12 mouse cellular contexts compared by ENCODE assay signal in the genomic region with DNA sequence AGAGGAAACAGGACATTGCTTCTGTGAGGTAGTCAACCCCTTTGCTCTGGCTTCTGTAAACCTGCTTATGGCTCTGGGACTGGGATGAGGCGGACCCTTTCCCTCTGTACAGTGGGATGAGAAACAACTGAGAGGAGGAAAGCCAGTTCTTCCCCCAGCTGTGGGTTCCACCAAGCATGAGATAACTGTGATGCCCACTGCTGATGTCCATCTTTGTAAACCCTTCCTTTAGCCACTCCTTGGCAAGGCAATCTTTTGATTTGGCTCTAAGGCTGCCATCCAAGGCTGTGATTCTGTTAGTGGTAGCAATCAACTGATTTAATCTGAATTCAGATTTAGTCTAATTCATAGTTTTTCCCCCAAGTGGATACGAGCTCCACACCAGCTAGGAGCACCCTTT. TPM values are rescaled to one million over a fixed set of nuclear protein-coding genes. Genes with fewer than 3 reads are reported as not detected.
DNase-seq lines count a peak whose midpoint lies in the region; ATAC-seq and TF ChIP-seq lines count a peak whose summit lies in the region.
"Had no signal": no experiment of that assay in that cellular context is flagged by ENCODE, and none has a peak within 500 bp of the region (broad histone marks: within the 10 kb centered on the region; RNA-seq: fewer than 3 reads in every experiment).

No protein-coding gene starts in this region.

- DNase-seq in forebrain, embryonic 14.5 days (ENCODE audit: low spot score) = no peak
- no peak for DNase-seq in forebrain, embryonic 10.5 days (ENCODE audit: extremely low spot score, low spot score)
- no peak for DNase-seq in liver
- DNase-seq in neural tube, embryonic 10.5 days (ENCODE audit: extremely low spot score, low spot score) = no peak
- DNase-seq in gastrocnemius, adult 2 months = no peak

- H3K4me1 ChIP-seq in forebrain, embryonic 14.5 days (ENCODE audit: control insufficient read depth, insufficient read depth, low read length) = 0 out of 2 replicates have a peak, but pooled peaks cover 3% of the 10 kb centered on the region
- H3K4me1 ChIP-seq in forebrain, embryonic 10.5 days = peaks cover 36% of the 10 kb centered on the region
- H3K4me1 ChIP-seq in liver, embryonic 12.5 days = peaks cover 41% of the 10 kb centered on the region
- H3K4me1 ChIP-seq in neural tube, embryonic 13.5 days (replicated peaks) = peaks cover 32% of the 10 kb centered on the region
- peaks cover 35% of the 10 kb centered on the region for H3K4me1 ChIP-seq in neural tube, embryonic 15.5 days

- no peaks in the 10 kb centered on the region for H3K9me3 ChIP-seq in forebrain, embryonic 14.5 days (replicated peaks; ENCODE audit: control insufficient read depth, low read length)
- H3K9me3 ChIP-seq in forebrain, embryonic 10.5 days = 0 out of 2 replicates have a peak, but pooled peaks cover 3% of the 10 kb centered on the region
- no peaks in the 10 kb centered on the region for H3K9me3 ChIP-seq in liver, embryonic 12.5 days (replicated peaks)
- H3K9me3 ChIP-seq in neural tube, embryonic 13.5 days = no peaks in the 10 kb centered on the region
- H3K9me3 ChIP-seq in neural tube, embryonic 15.5 days (replicated peaks) = no peaks in the 10 kb centered on the region
- H3K9me3 ChIP-seq: embryonic facial prominence, embryonic 15.5 days; heart, embryonic 15.5 days; limb, embryonic 12.5 days; liver, embryonic 15.5 days had no signal

- no peak overlapping the region for H3K4me3 ChIP-seq in forebrain, embryonic 14.5 days (ENCODE audit: low read depth, low read length)
- H3K4me3 ChIP-seq in forebrain, embryonic 10.5 days = no peak overlapping the region
- H3K4me3 ChIP-seq in liver, embryonic 12.5 days = peak overlapping the region; percentile 82; the same call in 1 of the 2 replicates
- no peak overlapping the region for H3K4me3 ChIP-seq in neural tube, embryonic 13.5 days
- no peak overlapping the region for H3K4me3 ChIP-seq in neural tube, embryonic 15.5 days (replicated peaks)
- no peak overlapping the region for H3K4me3 ChIP-seq in gastrocnemius, adult 2 months

- WGBS in forebrain, embryonic 14.5 days = 83% methylated on average over 2 of the region's 2 CpGs
- WGBS in forebrain, embryonic 10.5 days = 87% methylated on average over 2 of the region's 2 CpGs
- 84% methylated on average over 2 of the region's 2 CpGs for WGBS in liver, embryonic 12.5 days (ENCODE audit: insufficient replicate concordance)
- WGBS in neural tube, embryonic 13.5 days = 77% methylated on average over 2 of the region's 2 CpGs
- WGBS in neural tube, embryonic 15.5 days = 90% methylated on average over 2 of the region's 2 CpGs

- H3K36me3 ChIP-seq in forebrain, embryonic 14.5 days (ENCODE audit: control insufficient read depth, insufficient read depth, low read length) = no peaks in the 10 kb centered on the region
- H3K36me3 ChIP-seq in forebrain, embryonic 10.5 days (replicated peaks) = 0 out of 2 replicates have a peak, but pooled peaks cover 7% of the 10 kb centered on the region
- H3K36me3 ChIP-seq in liver, embryonic 12.5 days = peaks cover 9% of the 10 kb centered on the region; the same call in 1 of the 2 replicates
- H3K36me3 ChIP-seq in neural tube, embryonic 13.5 days = no peaks in the 10 kb centered on the region
- no peaks in the 10 kb centered on the region for H3K36me3 ChIP-seq in neural tube, embryonic 15.5 days
- H3K36me3 ChIP-seq: embryonic facial prominence, embryonic 15.5 days; heart, embryonic 15.5 days; limb, embryonic 12.5 days had no signal

- H3K9ac ChIP-seq in forebrain, embryonic 14.5 days (ENCODE audit: low read length) = peak overlapping the region; percentile 76; the same call in 1 of the 2 replicates
- H3K9ac ChIP-seq in liver, embryonic 12.5 days = peak overlapping the region; percentile 19; the same call in 1 of the 2 replicates
- H3K9ac ChIP-seq in neural tube, embryonic 13.5 days = no peak overlapping the region; the same call in 1 of the 2 replicates
- no peak overlapping the region for H3K9ac ChIP-seq in neural tube, embryonic 15.5 days (replicated peaks)

- intact Hi-C loops in gastrocnemius, adult 2 months (cut with DNase I) = loop anchor here (10.0 kb wide), 1 partner anchor 127 kb away; no protein-coding TSS in a partner anchor

- ATAC-seq in forebrain, embryonic 14.5 days = no peak
- ATAC-seq in liver, embryonic 12.5 days = no peak
- ATAC-seq in neural tube, embryonic 13.5 days (ENCODE audit: low read depth) = no peak
- no peak for ATAC-seq in neural tube, embryonic 15.5 days (ENCODE audit: low FRiP score)

- H3K27me3 ChIP-seq in forebrain, embryonic 14.5 days (replicated peaks; ENCODE audit: control insufficient read depth, insufficient read depth, low read length) = no peaks in the 10 kb centered on the region
- no peaks in the 10 kb centered on the region for H3K27me3 ChIP-seq in forebrain, embryonic 10.5 days (ENCODE audit: poor library complexity, severe bottlenecking)
- no peaks in the 10 kb centered on the region for H3K27me3 ChIP-seq in liver, embryonic 12.5 days (replicated peaks)
- no peaks in the 10 kb centered on the region for H3K27me3 ChIP-seq in neural tube, embryonic 13.5 days
- no peaks in the 10 kb centered on the region for H3K27me3 ChIP-seq in neural tube, embryonic 15.5 days (replicated peaks)
- H3K27me3 ChIP-seq: embryonic facial prominence, embryonic 15.5 days; heart, embryonic 15.5 days; limb, embryonic 12.5 days; liver, embryonic 15.5 days had no signal

- H3K27ac ChIP-seq in forebrain, embryonic 14.5 days (ENCODE audit: low read depth, low read length) = no peak overlapping the region
- no peak overlapping the region for H3K27ac ChIP-seq in forebrain, embryonic 10.5 days
- H3K27ac ChIP-seq in liver, embryonic 12.5 days = no peak overlapping the region
- H3K27ac ChIP-seq in neural tube, embryonic 13.5 days (replicated peaks) = no peak overlapping the region
- no peak overlapping the region for H3K27ac ChIP-seq in neural tube, embryonic 15.5 days (replicated peaks)
- H3K27ac ChIP-seq in gastrocnemius, adult 2 months = no peak overlapping the region

- TF ChIP-seq CTCF in gastrocnemius, adult 2 months (IDR thresholded peaks at IDR 0.05) = no peak

- H3K4me2 ChIP-seq in forebrain, embryonic 14.5 days (ENCODE audit: low read length) = no peak overlapping the region
- peak overlapping the region; percentile 83 for H3K4me2 ChIP-seq in liver, embryonic 12.5 days
- H3K4me2 ChIP-seq in neural tube, embryonic 13.5 days = peak overlapping the region; percentile 60; the same call in 1 of the 2 replicates
- H3K4me2 ChIP-seq in neural tube, embryonic 15.5 days = 0 out of 2 replicates have a peak overlapping the region, but pooled peaks have one; percentile 70

RNA-seq across cellular contexts. Expression of gene Pkig, which starts 0.7 kb away (rescaled TPM):
- polyA plus RNA-seq in forebrain, embryonic 14.5 days (2014; fragmentation: Nextera tagmentation; extraction: Ambion mirVana) = 163 and 181 TPM in 2 replicates
- polyA plus RNA-seq in forebrain, embryonic 10.5 days (2016; fragmentation: Nextera tagmentation; extraction: Ambion mirVana) = 212 and 215 TPM in 2 replicates
- 133 and 134 TPM in 2 replicates for polyA plus RNA-seq in liver, embryonic 12.5 days (2016; fragmentation: Nextera tagmentation; extraction: Ambion mirVana)
- polyA plus RNA-seq in neural tube, embryonic 13.5 days (2015; fragmentation: Nextera tagmentation; extraction: Ambion mirVana) = 116 and 123 TPM in 2 replicates
- 107 and 110 TPM in 2 replicates for polyA plus RNA-seq in neural tube, embryonic 15.5 days (2015; fragmentation: Nextera tagmentation; extraction: Ambion mirVana)
- 100 to 1,000 TPM in 1 of 2 experiments, 10 to 100 TPM in 1; 93.9 to 125 TPM for total RNA-seq in gastrocnemius, adult 2 months (2021)

RNA-seq across cellular contexts. Expression of gene Serinc3, which starts 12.6 kb away (rescaled TPM):
- 37.3 and 37.9 TPM in 2 replicates for polyA plus RNA-seq in forebrain, embryonic 14.5 days (2014; fragmentation: Nextera tagmentation; extraction: Ambion mirVana)
- 22.1 and 24.1 TPM in 2 replicates for polyA plus RNA-seq in forebrain, embryonic 10.5 days (2016; fragmentation: Nextera tagmentation; extraction: Ambion mirVana)
- 127 and 132 TPM in 2 replicates for polyA plus RNA-seq in liver, embryonic 12.5 days (2016; fragmentation: Nextera tagmentation; extraction: Ambion mirVana)
- 36.8 and 39.1 TPM in 2 replicates for polyA plus RNA-seq in neural tube, embryonic 13.5 days (2015; fragmentation: Nextera tagmentation; extraction: Ambion mirVana)
- polyA plus RNA-seq in neural tube, embryonic 15.5 days (2015; fragmentation: Nextera tagmentation; extraction: Ambion mirVana) = 33.6 and 41.2 TPM in 2 replicates
- 100 to 1,000 TPM; 118 to 147 TPM for total RNA-seq in gastrocnemius, adult 2 months (2021)

RNA-seq across cellular contexts. Expression of gene Ttpal, which starts 55.4 kb away (rescaled TPM):
- polyA plus RNA-seq in forebrain, embryonic 14.5 days (2014; fragmentation: Nextera tagmentation; extraction: Ambion mirVana) = 44.8 and 46.7 TPM in 2 replicates
- polyA plus RNA-seq in forebrain, embryonic 10.5 days (2016; fragmentation: Nextera tagmentation; extraction: Ambion mirVana) = 32.3 and 34.5 TPM in 2 replicates
- polyA plus RNA-seq in liver, embryonic 12.5 days (2016; fragmentation: Nextera tagmentation; extraction: Ambion mirVana) = 18.2 and 20.4 TPM in 2 replicates
- polyA plus RNA-seq in neural tube, embryonic 13.5 days (2015; fragmentation: Nextera tagmentation; extraction: Ambion mirVana) = 39.2 and 42.2 TPM in 2 replicates
- 37.5 and 39.1 TPM in 2 replicates for polyA plus RNA-seq in neural tube, embryonic 15.5 days (2015; fragmentation: Nextera tagmentation; extraction: Ambion mirVana)
- total RNA-seq in gastrocnemius, adult 2 months (2021) = 1 to 10 TPM; 3.4 to 5.3 TPM

Comparison
In these comparisons a context has a peak if more than half of its experiments do, and no peak if none do; other contexts are left out.
1. H3K9ac ChIP-seq: peak in forebrain, embryonic 14.5 days (single experiment) and liver, embryonic 12.5 days (single experiment); none in neural tube, embryonic 13.5 days (single experiment) and neural tube, embryonic 15.5 days (single experiment).